Mouse (Mus musculus): ENCODE data around the gene Arsb.

Gene Arsb

GRCm38 (mm10) chr13:93989736-93990611 lies 218.5 kb downstream of the Arsb start:
- no peak for DNase-seq

- no peak for DNase-seq
Observed at GRCm38 (mm10) chr13:93990841-93991240, 219.4 kb downstream of the Arsb start.

- DNase-seq, result no peak
Observed at GRCm38 (mm10) chr13:93992342-93992882, 221.0 kb downstream of the Arsb start.

All from cerebellum, adult 8-10 months (tissue).